Mouse (Mus musculus) olfactory bulb, adult 2 months (tissue): ENCODE data around the gene Aasdh. TPM values are rescaled to one million over a fixed set of nuclear protein-coding genes. Genes with fewer than 3 reads are reported as not detected.
"Not testable (repeated sequence)": the region's sequence is repeated elsewhere in the genome, so short reads cannot be mapped to it uniquely, and the experiment has no call there.

ENCODE experiments used
- H3K27ac ChIP-seq: fragments of 200-500 bp; 2 replicates; pipeline ENCODE4 v1.5.1; 2012; ENCODE audit warnings: low read depth, low read length; ENCODE audit not compliant: insufficient read depth
- H3K4me1 ChIP-seq: fragments of 200-500 bp; 2 replicates; pipeline ENCODE4 v1.6.1; 2012; ENCODE audit warnings: low read length; ENCODE audit not compliant: control insufficient read depth, insufficient read depth
- H3K4me3 ChIP-seq: fragments of 200-500 bp; 2 replicates; pipeline ENCODE4 v1.5.1; 2012; ENCODE audit warnings: mild to moderate bottlenecking, low read depth, low read length, moderate library complexity; ENCODE audit not compliant: insufficient read depth
- CTCF ChIP-seq: fragments of 200-500 bp; IDR thresholded peaks from 2 replicates; pipeline ENCODE4 v1.5.1; 2012; ENCODE audit warnings: low read depth, mild to moderate bottlenecking, low read length, moderate library complexity; ENCODE audit not compliant: insufficient read depth
- POLR2A ChIP-seq: fragments of 200-500 bp; IDR thresholded peaks from 2 replicates; pipeline ENCODE4 v1.6.1; 2012; ENCODE audit warnings: mild to moderate bottlenecking, low read depth, low read length, moderate library complexity; ENCODE audit not compliant: insufficient read depth
- WGBS: fragments of 180-500 bp; shearing (Covaris S2); methylation state at CpG from one replicate; pipeline ENCODE4 v1.1.7; 2018; 5-methylcytosine and 5-hydroxymethylcytosine counted together
- polyA plus RNA-seq: library from polyadenylated mRNA; stranded (reverse); fragments of >200 nt; gene quantifications from 2 replicates; pipeline ENCODE4 v1.2.4, GENCODE M21; 2012; ENCODE audit warnings: low replicate concordance; ENCODE audit not compliant: missing spikeins, insufficient read depth, insufficient read length

The Aasdh gene
- polyA plus RNA-seq, 1 experiment = not detected

GRCm38 (mm10) chr5:76923428-76923827, 18.1 kb upstream of the Aasdh start:
- Histone ChIP-seq H3K4me1 (0 out of 2 replicates have a peak, but pooled peaks cover 3% of the 10 kb centered on the region), H3K4me3 (no peak overlapping the region), H3K27ac (no peak overlapping the region)
- WGBS = 59% methylated on average over 13 of the region's 13 CpGs
- TF ChIP-seq POLR2A = no peak
- no peak for TF ChIP-seq CTCF

DNA sequence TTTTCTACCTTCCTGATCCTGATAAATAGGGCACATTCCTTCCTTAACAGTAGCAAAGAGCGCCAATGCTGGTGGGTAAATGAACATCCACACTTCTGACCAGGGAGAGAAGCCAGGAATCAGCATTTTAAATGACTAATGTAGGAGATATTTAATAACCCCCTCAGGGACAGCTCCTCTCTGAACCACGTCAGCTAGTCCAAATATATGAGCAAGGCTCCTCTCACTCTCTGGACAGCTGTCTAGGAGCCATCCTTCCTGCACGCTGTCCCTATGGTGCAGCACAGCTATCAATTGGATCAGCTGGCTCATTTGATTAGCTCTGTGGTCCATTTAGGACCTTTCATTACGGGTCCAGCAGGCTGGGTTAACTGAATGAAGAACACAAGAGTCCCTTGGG, 17.5 kb upstream of the Aasdh start:
- no peak overlapping the region for H3K4me3 ChIP-seq
- WGBS = 88% methylated on average over 4 of the region's 4 CpGs
- no peak for TF ChIP-seq CTCF
- TF ChIP-seq POLR2A = no peak
- H3K4me1 ChIP-seq = 0 out of 2 replicates have a peak, but pooled peaks cover 3% of the 10 kb centered on the region
- H3K27ac ChIP-seq = no peak overlapping the region

GRCm38 (mm10) chr5:76912522-76912921, 7.2 kb upstream of the Aasdh start:
- WGBS = 98% methylated on average over 5 of the region's 5 CpGs
- not testable (repeated sequence) for H3K4me1 ChIP-seq, H3K4me3 ChIP-seq, H3K27ac ChIP-seq

DNA sequence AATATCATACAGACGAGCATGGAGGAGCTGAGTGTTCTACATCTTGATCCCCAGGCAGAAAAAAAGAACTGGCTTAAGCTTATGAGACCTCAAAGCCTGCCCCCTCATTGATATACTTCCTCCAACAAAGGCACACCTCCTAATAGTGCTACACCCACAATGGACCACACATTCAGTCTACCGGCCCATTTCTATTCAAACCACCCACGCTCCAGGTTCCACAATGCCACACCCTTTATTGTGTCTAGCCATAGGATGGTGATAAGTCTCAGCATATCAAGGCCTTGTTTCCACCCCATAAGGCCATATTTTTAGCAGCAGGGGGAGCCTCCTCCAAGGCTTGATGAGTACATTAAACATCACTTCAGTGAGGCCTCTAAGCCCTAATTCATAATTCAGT, 5.5 kb upstream of the Aasdh start:
- no peak overlapping the region for H3K27ac ChIP-seq
- WGBS = 79% methylated on average over 3 of the region's 3 CpGs
- no peak for TF ChIP-seq CTCF
- no peak for TF ChIP-seq POLR2A

GRCm38 (mm10) chr5:76906155-76906499, 813 bp upstream of the Aasdh start:
- H3K4me3 ChIP-seq = no peak overlapping the region
- whole genome bisulfite sequencing = 38% methylated on average over 3 of the region's 3 CpGs
- H3K27ac ChIP-seq = peak overlapping the region; percentile 84; the same call in 1 of the 2 replicates
- no peak for TF ChIP-seq CTCF
- TF ChIP-seq POLR2A = no peak
- no peaks in the 10 kb centered on the region for H3K4me1 ChIP-seq

More for the DNA sequence above, 5.5 kb upstream of the Aasdh start:
- Histone ChIP-seq H3K4me3 (no peak overlapping the region), H3K4me1 (no peaks in the 10 kb centered on the region)

DNA sequence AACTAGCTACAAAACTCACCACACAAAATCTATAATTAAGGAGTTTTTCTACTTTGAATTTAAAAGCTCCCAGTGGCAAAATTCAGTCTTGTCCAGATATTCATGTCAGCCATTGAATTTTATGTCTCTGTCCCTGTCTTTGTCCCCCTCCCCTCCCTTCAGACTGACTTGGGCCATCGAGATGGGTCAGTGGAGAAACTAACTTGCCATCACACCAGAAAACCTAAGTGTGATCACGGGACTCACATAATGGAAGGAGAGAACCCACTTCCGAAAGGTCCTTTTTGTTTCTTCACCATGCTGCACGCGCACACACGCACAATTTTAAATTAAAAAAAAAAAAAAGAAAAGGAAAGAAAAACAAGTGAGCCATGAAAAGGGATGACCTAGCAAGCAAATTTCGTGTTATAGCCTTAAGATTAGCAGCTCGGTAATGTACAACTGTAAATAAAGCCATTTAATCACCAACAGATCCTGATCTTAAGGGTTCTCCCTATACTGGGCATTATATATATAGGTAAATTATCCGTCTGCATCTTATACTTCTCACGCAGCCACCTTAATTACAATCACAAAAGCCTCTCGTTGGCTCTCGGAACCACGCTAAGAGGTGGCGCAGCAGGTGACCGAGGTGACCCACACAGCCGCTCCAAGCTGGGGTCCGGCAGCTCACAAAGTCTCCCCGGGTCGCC, 455 bp downstream of the Aasdh start:
- 1% methylated on average over 19 of the region's 19 CpGs for WGBS
- peak overlapping the region; percentile 72 for H3K4me3 ChIP-seq
- no peaks in the 10 kb centered on the region for H3K4me1 ChIP-seq
- TF ChIP-seq POLR2A (no peak), CTCF (no peak)
- peak overlapping the region; percentile 34; the same call in 1 of the 2 replicates for H3K27ac ChIP-seq

GRCm38 (mm10) chr5:76902131-76902530, 3.2 kb downstream of the Aasdh start:
- TF ChIP-seq POLR2A (no peak), CTCF (no peak)
- 77% methylated on average over 4 of the region's 4 CpGs for WGBS

GRCm38 (mm10) chr5:76893084-76893483, 12.2 kb downstream of the Aasdh start:
- 41% methylated on average over 2 of the region's 2 CpGs for WGBS
- H3K4me1 ChIP-seq = no peaks in the 10 kb centered on the region
- no peak for TF ChIP-seq CTCF
- no peak for TF ChIP-seq POLR2A
- no peak overlapping the region for H3K4me3 ChIP-seq
- peak overlapping the region; percentile 66; the same call in 1 of the 2 replicates for H3K27ac ChIP-seq

More at GRCm38 (mm10) chr5:76902131-76902530, 3.2 kb downstream of the Aasdh start:
- Histone ChIP-seq H3K27ac (no peak overlapping the region), H3K4me1 (no peaks in the 10 kb centered on the region), H3K4me3 (no peak overlapping the region)

GRCm38 (mm10) chr5:76892608-76893007, 12.7 kb downstream of the Aasdh start:
- 73% methylated on average over 2 of the region's 2 CpGs for WGBS
- no peaks in the 10 kb centered on the region for H3K4me1 ChIP-seq
- no peak overlapping the region for H3K4me3 ChIP-seq
- H3K27ac ChIP-seq = peak overlapping the region; percentile 25; the same call in 1 of the 2 replicates
- no peak for TF ChIP-seq CTCF
- TF ChIP-seq POLR2A = no peak

DNA sequence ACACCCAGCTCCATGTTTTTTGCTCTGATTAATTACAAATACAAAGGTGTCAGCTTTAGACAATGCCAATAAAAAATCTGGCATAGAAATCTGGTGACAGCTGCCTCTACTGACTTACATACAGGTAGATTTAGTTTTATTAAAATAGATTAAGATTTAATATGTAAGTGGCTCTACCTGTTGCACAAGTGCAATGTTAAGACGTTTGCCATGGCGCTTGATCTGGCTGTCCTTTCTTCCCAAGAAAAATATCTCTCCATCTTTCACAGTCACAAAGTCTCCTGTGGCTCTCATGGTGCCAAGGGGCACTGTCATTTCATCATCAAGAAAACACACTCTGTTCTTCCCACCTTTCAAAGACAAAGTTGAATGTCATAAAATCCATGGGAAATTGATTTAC, 18.3 kb downstream of the Aasdh start:
- Histone ChIP-seq H3K4me3 (no peak overlapping the region), H3K4me1 (no peaks in the 10 kb centered on the region), H3K27ac (no peak overlapping the region)
- no peak for TF ChIP-seq POLR2A
- no peak for TF ChIP-seq CTCF
- 95% methylated on average over 2 of the region's 2 CpGs for WGBS
